In genomic region chr12:52503456-52504320, GRCm38 (mm10) we compare ENCODE assay signal across 8 mouse cellular contexts. TPM values are rescaled to one million over a fixed set of nuclear protein-coding genes. Genes with fewer than 3 reads are reported as not detected.
DNase-seq lines count a peak whose midpoint lies in the region; ATAC-seq and TF ChIP-seq lines count a peak whose summit lies in the region.

Gene Arhgap5 (plus strand): TSS chr12:52503972.

- peak; percentile 63 for ATAC-seq in erythroid progenitor cell, adult 5-6 weeks (replicated peaks; ENCODE audit: low FRiP score, poor library complexity, severe bottlenecking)
- ATAC-seq in heart, embryonic 12.5 days (ENCODE audit: insufficient number of reproducible peaks, low FRiP score) = peak; percentile 95
- ATAC-seq in kidney, postnatal 0 days (replicated peaks; ENCODE audit: low FRiP score, low read depth) = peak; percentile 97
- ATAC-seq in liver, embryonic 11.5 days (replicated peaks; ENCODE audit: low FRiP score) = peak; percentile 95
- ATAC-seq in stomach, embryonic 14.5 days (ENCODE audit: insufficient number of reproducible peaks, insufficient read depth, low FRiP score, low read depth) = peak; percentile 96

- H3K27me3 ChIP-seq in heart, embryonic 12.5 days (replicated peaks) = no peaks in the 10 kb centered on the region
- no peaks in the 10 kb centered on the region for H3K27me3 ChIP-seq in kidney, postnatal 0 days (ENCODE audit: insufficient read depth, low read length)
- H3K27me3 ChIP-seq in liver, embryonic 11.5 days (replicated peaks; ENCODE audit: control insufficient read depth, insufficient read depth, low read length) = no peaks in the 10 kb centered on the region
- no peaks in the 10 kb centered on the region for H3K27me3 ChIP-seq in stomach, embryonic 14.5 days (ENCODE audit: control insufficient read depth, insufficient read depth, low read length)

- peak within 1 kb of the TSS; percentile 100 for H3K27ac ChIP-seq in heart, embryonic 12.5 days (ENCODE audit: poor library complexity, severe bottlenecking)
- H3K27ac ChIP-seq in kidney, postnatal 0 days = peak within 1 kb of the TSS; percentile 100
- H3K27ac ChIP-seq in liver, embryonic 11.5 days (ENCODE audit: low read depth, low read length) = peak within 1 kb of the TSS; percentile 96
- H3K27ac ChIP-seq in stomach, embryonic 14.5 days (ENCODE audit: low read length) = peak within 1 kb of the TSS; percentile 99

- peak; percentile 2; the same call in 1 of the 2 replicates for TF ChIP-seq CTCF in kidney, postnatal 0 days (IDR thresholded peaks at IDR 0.05; ENCODE audit: low read depth)

- H3K4me1 ChIP-seq in heart, embryonic 12.5 days (replicated peaks) = no peaks in the 10 kb centered on the region
- no peaks in the 10 kb centered on the region for H3K4me1 ChIP-seq in kidney, postnatal 0 days (replicated peaks; ENCODE audit: insufficient read depth, low read length)
- H3K4me1 ChIP-seq in liver, embryonic 11.5 days (replicated peaks; ENCODE audit: control insufficient read depth, insufficient read depth, low read length) = no peaks in the 10 kb centered on the region
- 0 out of 2 replicates have a peak, but pooled peaks cover 3% of the 10 kb centered on the region for H3K4me1 ChIP-seq in stomach, embryonic 14.5 days (ENCODE audit: control insufficient read depth, insufficient read depth, low read length)

- no peaks in the 10 kb centered on the region for H3K36me3 ChIP-seq in heart, embryonic 12.5 days
- no peaks in the 10 kb centered on the region for H3K36me3 ChIP-seq in kidney, postnatal 0 days (ENCODE audit: insufficient read depth, low read length)
- H3K36me3 ChIP-seq in liver, embryonic 11.5 days (ENCODE audit: control insufficient read depth, insufficient read depth, low read length) = no peaks in the 10 kb centered on the region
- H3K36me3 ChIP-seq in stomach, embryonic 14.5 days (ENCODE audit: control insufficient read depth, insufficient read depth, low read length) = no peaks in the 10 kb centered on the region

- H3K9ac ChIP-seq in heart, embryonic 12.5 days = peak within 1 kb of the TSS; percentile 100
- H3K9ac ChIP-seq in kidney, postnatal 0 days (ENCODE audit: low read depth, low read length) = peak within 1 kb of the TSS; percentile 99
- H3K9ac ChIP-seq in liver, embryonic 11.5 days (ENCODE audit: low read depth, low read length) = peak within 1 kb of the TSS; percentile 94
- H3K9ac ChIP-seq in stomach, embryonic 14.5 days (replicated peaks; ENCODE audit: low read depth, low read length) = peak within 1 kb of the TSS; percentile 98

- DNase-seq in CD4-positive helper T cell, adult 2 months (ENCODE audit: low read depth, low spot score) = peak; percentile 89
- DNase-seq in brain, embryonic 18.5 days (ENCODE audit: low read depth, low spot score) = peak; percentile 97
- peak; percentile 99 for DNase-seq in kidney, postnatal 0 days (ENCODE audit: low spot score)
- DNase-seq in liver, embryonic 11.5 days (ENCODE audit: low spot score) = peak; percentile 91
- DNase-seq in naive thymus-derived CD4-positive, alpha-beta T cell, adult 2 months (ENCODE audit: low read depth) = peak; percentile 86

- peak within 1 kb of the TSS; percentile 98 for H3K4me3 ChIP-seq in heart, embryonic 12.5 days
- peak within 1 kb of the TSS; percentile 89 for H3K4me3 ChIP-seq in kidney, postnatal 0 days (replicated peaks; ENCODE audit: low read depth, low read length)
- peak within 1 kb of the TSS; percentile 98 for H3K4me3 ChIP-seq in liver, embryonic 11.5 days (ENCODE audit: low read depth, low read length)
- H3K4me3 ChIP-seq in stomach, embryonic 14.5 days (ENCODE audit: low read depth, low read length) = peak within 1 kb of the TSS; percentile 99

- H3K4me2 ChIP-seq in heart, embryonic 12.5 days = peak within 1 kb of the TSS; percentile 83
- peak within 1 kb of the TSS; percentile 69 for H3K4me2 ChIP-seq in kidney, postnatal 0 days (ENCODE audit: low read length)
- H3K4me2 ChIP-seq in liver, embryonic 11.5 days = peak within 1 kb of the TSS; percentile 78
- H3K4me2 ChIP-seq in stomach, embryonic 14.5 days (replicated peaks; ENCODE audit: low read depth, low read length) = peak within 1 kb of the TSS; percentile 62

- under 1% methylated on average over 74 of the region's 119 CpGs for WGBS in heart, embryonic 12.5 days
- under 1% methylated on average over 67 of the region's 119 CpGs for WGBS in kidney, postnatal 0 days
- under 1% methylated on average over 66 of the region's 119 CpGs for WGBS in liver, embryonic 11.5 days
- WGBS in stomach, embryonic 14.5 days = under 1% methylated on average over 90 of the region's 119 CpGs

- no peaks in the 10 kb centered on the region for H3K9me3 ChIP-seq in heart, embryonic 12.5 days (replicated peaks)
- H3K9me3 ChIP-seq in kidney, postnatal 0 days (replicated peaks; ENCODE audit: low read length) = no peaks in the 10 kb centered on the region
- H3K9me3 ChIP-seq in liver, embryonic 11.5 days (ENCODE audit: control insufficient read depth, low read length) = no peaks in the 10 kb centered on the region
- H3K9me3 ChIP-seq in stomach, embryonic 14.5 days (ENCODE audit: control insufficient read depth, low read depth, low read length) = no peaks in the 10 kb centered on the region

RNA-seq across cellular contexts. Expression of gene Arhgap5, which starts in this region (rescaled TPM):
- total RNA-seq in erythroid progenitor cell, adult 5-6 weeks (2015; ENCODE audit: low replicate concordance) = 2.5 and 3.2 TPM in 2 replicates
- 3.3 and 4.1 TPM in 2 replicates for total RNA-seq in erythroid progenitor cell, adult 5-6 weeks (2017; ENCODE audit: low replicate concordance)
- polyA plus RNA-seq in heart, embryonic 12.5 days (2016; fragmentation: Nextera tagmentation; extraction: Ambion mirVana) = 46.0 and 50.5 TPM in 2 replicates
- polyA plus RNA-seq in kidney, postnatal 0 days (2015; fragmentation: Nextera tagmentation; extraction: Ambion mirVana) = 42.5 and 44.6 TPM in 2 replicates
- 28.6 and 29.7 TPM in 2 replicates for polyA plus RNA-seq in liver, embryonic 11.5 days (2014; fragmentation: Nextera tagmentation; extraction: Ambion mirVana)
- polyA plus RNA-seq in stomach, embryonic 14.5 days (2014; fragmentation: Nextera tagmentation; extraction: Ambion mirVana) = 58.0 and 62.8 TPM in 2 replicates

Comparison
In these comparisons a context has a peak if more than half of its experiments do, and no peak if none do; other contexts are left out.
1. Peak in every context shown above with its lines: DNase-seq, ATAC-seq, H3K4me3 ChIP-seq and H3K27ac ChIP-seq.